Mouse (Mus musculus) liver, postnatal 0 days (tissue): ENCODE data around the gene Dpy19l3. TPM values are rescaled to one million over a fixed set of nuclear protein-coding genes. Genes with fewer than 3 reads are reported as not detected.
A peak's percentile ranks its signal among the peaks of the same experiment; 100 is the strongest.

Source experiments
- ATAC-seq: fragments of 200-750 bp; cut with Nextera tagmentation; 2 replicates; pipeline ENCODE4 v1.8.0; 2017; ENCODE audit warnings: mild to moderate bottlenecking, moderate library complexity
- DNase-seq: peaks from one replicate; pipeline ENCODE4 v3.0.0-alpha.2; 2016
- H3K27ac ChIP-seq: fragments of 300-500 bp; sonication (generic); 2 replicates; pipeline ENCODE4 v1.5.1; 2014; ENCODE audit warnings: antibody characterized with exemption, moderate library complexity, mild to moderate bottlenecking, low read depth
- H3K27me3 ChIP-seq: fragments of 300-500 bp; sonication (generic); 2 replicates; pipeline ENCODE4 v1.6.1; 2014; ENCODE audit warnings: low read length, control low read depth, mixed read lengths; ENCODE audit not compliant: insufficient read depth
- H3K36me3 ChIP-seq: fragments of 300-500 bp; sonication (generic); replicated peaks from 2 replicates; pipeline ENCODE4 v1.6.1; 2014; ENCODE audit warnings: mild to moderate bottlenecking, control low read depth, low read length, moderate library complexity, mixed read lengths; ENCODE audit not compliant: insufficient read depth
- H3K4me1 ChIP-seq: fragments of 300-500 bp; sonication (generic); 2 replicates; pipeline ENCODE4 v1.6.1; 2014; ENCODE audit warnings: antibody characterized with exemption, mild to moderate bottlenecking, control low read depth; ENCODE audit not compliant: insufficient read depth
- H3K4me2 ChIP-seq: fragments of 300-500 bp; sonication (generic); 2 replicates; pipeline ENCODE4 v1.6.1; 2014; ENCODE audit warnings: low read depth, mild to moderate bottlenecking, low read length, moderate library complexity, mixed read lengths
- H3K4me3 ChIP-seq: fragments of 300-500 bp; sonication (generic); 2 replicates; pipeline ENCODE4 v1.5.1; 2014; ENCODE audit warnings: low read depth, low read length
- H3K9ac ChIP-seq: fragments of 300-500 bp; sonication (generic); replicated peaks from 2 replicates; pipeline ENCODE4 v1.6.1; 2014; ENCODE audit warnings: mild to moderate bottlenecking, moderate library complexity
- H3K9me3 ChIP-seq: fragments of 300-500 bp; sonication (generic); 2 replicates; pipeline ENCODE4 v1.6.1; 2016; ENCODE audit warnings: mild to moderate bottlenecking, control low read depth, low read length, mixed read lengths
- CTCF ChIP-seq: sonication (generic); IDR thresholded peaks from 2 replicates; pipeline ENCODE4 v1.5.1; 2016; ENCODE audit warnings: antibody characterized with exemption, low read depth
- EP300 ChIP-seq: IDR thresholded peaks from 2 replicates; pipeline ENCODE4 v1.6.1; 2016; ENCODE audit warnings: antibody characterized with exemption, low read depth, mild to moderate bottlenecking
- WGBS: fragments of 180-500 bp; shearing (Covaris S2); extraction: QIAGEN DNeasy Blood & Tissue Kit; methylation state at CpG from one replicate; pipeline ENCODE4 v1.1.7; 2014; ENCODE audit not compliant: insufficient replicate concordance; 5-methylcytosine and 5-hydroxymethylcytosine counted together
- polyA plus RNA-seq: library from polyadenylated mRNA; unstranded; fragments of >200 nt; fragmentation: Nextera tagmentation; extraction: Ambion mirVana; gene quantifications from 2 replicates; pipeline ENCODE4 v1.2.1, GENCODE M21; 2015

The Dpy19l3 gene
- polyA plus RNA-seq, 1 experiment from 2014 or later: 6.0 TPM

DNA sequence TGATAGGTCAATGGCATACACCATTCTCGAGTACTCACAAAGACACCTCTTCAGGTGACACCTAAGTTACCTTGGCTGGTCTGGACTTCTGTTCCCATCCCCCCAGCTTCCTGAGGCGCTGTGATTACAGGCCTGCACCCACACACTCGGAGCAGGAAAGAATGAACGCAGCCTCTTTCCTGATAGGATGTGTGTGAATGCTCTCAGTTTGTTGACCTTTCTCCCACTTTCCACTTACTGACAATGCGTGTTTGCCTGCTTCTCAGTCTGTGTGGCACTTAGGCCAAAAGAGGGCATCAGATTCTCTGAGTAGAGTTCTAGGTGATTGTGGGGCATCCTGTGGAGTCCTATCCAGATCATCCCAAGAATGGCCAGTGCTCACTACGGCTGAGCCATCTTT is 114.2 kb downstream of the Dpy19l3 start:
- no peaks in the 10 kb centered on the region for H3K27me3 ChIP-seq
- WGBS: 59% methylated on average over 6 of the region's 6 CpGs
- peak; percentile 82 for ATAC-seq
- DNase-seq: no peak
- peaks cover 2% of the 10 kb centered on the region; the same call in 1 of the 2 replicates for H3K4me1 ChIP-seq
- peak overlapping the region; percentile 24 for H3K27ac ChIP-seq
- H3K4me2 ChIP-seq: no peak overlapping the region
- peaks cover 60% of the 10 kb centered on the region for H3K36me3 ChIP-seq
- no peaks in the 10 kb centered on the region for H3K9me3 ChIP-seq
- TF ChIP-seq CTCF: no peak
- no peak for TF ChIP-seq EP300
- H3K4me3 ChIP-seq: no peak overlapping the region
- H3K9ac ChIP-seq: no peak overlapping the region

DNA sequence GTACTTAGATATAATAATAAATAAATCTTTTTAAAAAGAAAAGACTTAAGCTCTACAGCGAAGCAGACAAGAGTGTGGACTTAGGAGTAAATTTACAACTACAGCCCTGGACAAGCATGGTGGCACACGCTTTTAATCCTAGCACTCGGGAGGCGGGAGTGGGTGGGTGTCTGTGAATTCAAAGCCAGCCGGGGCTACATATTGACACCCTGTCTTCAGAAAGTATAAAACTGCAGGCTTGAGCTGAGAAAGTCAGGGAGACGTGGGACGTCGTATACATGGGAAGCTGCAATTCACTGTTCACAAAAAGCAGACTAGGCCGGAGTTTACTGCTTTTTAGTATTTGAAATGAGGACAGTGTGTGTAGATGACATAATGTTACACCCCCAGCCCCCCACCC is 117.4 kb downstream of the Dpy19l3 start:
- DNase-seq (no peak), ATAC-seq (no peak)
- no peaks in the 10 kb centered on the region for H3K9me3 ChIP-seq
- H3K27me3 ChIP-seq: no peaks in the 10 kb centered on the region
- peaks cover 54% of the 10 kb centered on the region for H3K36me3 ChIP-seq
- no peak overlapping the region for H3K27ac ChIP-seq
- peaks cover 2% of the 10 kb centered on the region; the same call in 1 of the 2 replicates for H3K4me1 ChIP-seq
- TF ChIP-seq EP300: no peak
- TF ChIP-seq CTCF: no peak
- H3K9ac ChIP-seq: no peak overlapping the region
- 90% methylated on average over 9 of the region's 9 CpGs for WGBS
- H3K4me3 ChIP-seq: no peak overlapping the region
- H3K4me2 ChIP-seq: no peak overlapping the region

DNA sequence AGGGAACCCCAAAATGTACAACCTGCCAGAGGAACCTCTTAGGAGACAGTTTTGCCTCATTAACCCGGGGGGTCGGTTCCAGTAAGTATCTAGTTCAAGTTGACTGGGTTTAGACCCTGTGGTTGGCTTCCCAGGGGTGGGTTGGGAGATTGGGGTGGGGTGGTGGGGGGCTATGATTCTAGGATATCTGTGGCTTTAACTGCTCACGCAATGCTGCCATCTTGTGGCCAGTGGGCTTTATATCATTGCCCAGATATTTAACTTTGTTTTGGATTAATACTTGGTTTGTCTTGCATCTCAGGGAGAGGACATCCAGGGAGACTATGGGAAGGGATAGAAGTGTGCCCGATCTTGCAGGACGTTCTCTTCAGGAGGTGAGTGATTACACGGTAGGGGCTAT is 118.0 kb downstream of the Dpy19l3 start:
- Histone ChIP-seq H3K4me3 (no peak overlapping the region), H3K27ac (no peak overlapping the region), H3K4me1 (peaks cover 2% of the 10 kb centered on the region; the same call in 1 of the 2 replicates), H3K9me3 (no peaks in the 10 kb centered on the region), H3K9ac (no peak overlapping the region), H3K4me2 (no peak overlapping the region), H3K27me3 (no peaks in the 10 kb centered on the region), H3K36me3 (peaks cover 52% of the 10 kb centered on the region)
- TF ChIP-seq EP300 (no peak), CTCF (peak; percentile 61)
- DNase-seq (no peak), ATAC-seq (no peak)
- WGBS: 70% methylated on average over 6 of the region's 6 CpGs

Other genes starting within 250 kb of the Dpy19l3 start
- 0.13 and 0.26 TPM in 2 replicates for gene Tdrd12, start 216.7 kb downstream of the Dpy19l3 start, polyA plus RNA-seq
- 79.4 and 79.9 TPM in 2 replicates for gene Nudt19, start 198.2 kb downstream of the Dpy19l3 start, polyA plus RNA-seq
- gene Rgs9bp, start 168.9 kb downstream of the Dpy19l3 start, polyA plus RNA-seq: 0.02 TPM in 1 of 2 replicates, not detected in the other
- gene Ankrd27, start 168.2 kb downstream of the Dpy19l3 start, polyA plus RNA-seq: 11.8 and 14.2 TPM in 2 replicates
- 162 and 163 TPM in 2 replicates for gene Pdcd5, start 106.9 kb downstream of the Dpy19l3 start, polyA plus RNA-seq
- 3.2 and 3.8 TPM in 2 replicates for gene Zfp507, start 48.5 kb upstream of the Dpy19l3 start, polyA plus RNA-seq